Mouse (Mus musculus) stomach, postnatal 0 days (tissue): ENCODE measurements at regions not wholly inside any gene's neighbourhood (a gene's known extent, or its start where the extent isn't known, plus 50 kb on each side); places are given as distances from the start of the nearest gene placed in this dataset.

Experiments used
- ATAC-seq: fragments of 200-750 bp; cut with Nextera tagmentation; 2 replicates; pipeline ENCODE4 v1.8.0; 2017; ENCODE audit not compliant: low FRiP score, low TSS enrichment
- DNase-seq: peaks from one replicate; pipeline ENCODE4 v3.0.0-alpha.2; 2016; ENCODE audit warnings: low spot score
- H3K27ac ChIP-seq: fragments of 300-500 bp; sonication (generic); replicated peaks from 2 replicates; pipeline ENCODE4 v1.5.1; 2014; ENCODE audit warnings: mild to moderate bottlenecking, control low read depth
- H3K27me3 ChIP-seq: fragments of 300-500 bp; sonication (generic); 2 replicates; pipeline ENCODE4 v1.6.1; 2014; ENCODE audit warnings: low read length; ENCODE audit not compliant: control insufficient read depth, insufficient read depth
- H3K36me3 ChIP-seq: fragments of 300-500 bp; sonication (generic); 2 replicates; pipeline ENCODE4 v1.6.1; 2014; ENCODE audit warnings: low read length, mixed read lengths; ENCODE audit not compliant: control insufficient read depth, insufficient read depth
- H3K4me1 ChIP-seq: fragments of 300-500 bp; sonication (generic); replicated peaks from 2 replicates; pipeline ENCODE4 v1.6.1; 2014; ENCODE audit warnings: antibody characterized with exemption; ENCODE audit not compliant: control insufficient read depth, insufficient read depth
- H3K4me2 ChIP-seq: fragments of 300-500 bp; sonication (generic); replicated peaks from 2 replicates; pipeline ENCODE4 v1.6.1; 2014; ENCODE audit warnings: low read depth, mild to moderate bottlenecking, control low read depth, moderate library complexity
- H3K4me3 ChIP-seq: fragments of 300-500 bp; sonication (generic); 2 replicates; pipeline ENCODE4 v1.5.1; 2014; ENCODE audit warnings: low read depth, low read length, control low read depth
- H3K9ac ChIP-seq: fragments of 300-500 bp; sonication (generic); 2 replicates; pipeline ENCODE4 v1.6.1; 2014; ENCODE audit warnings: mild to moderate bottlenecking, low read length, control low read depth, mixed read lengths
- H3K9me3 ChIP-seq: fragments of 300-500 bp; sonication (generic); 2 replicates; pipeline ENCODE4 v1.6.1; 2016; ENCODE audit warnings: low read length; ENCODE audit not compliant: control insufficient read depth
- CTCF ChIP-seq: IDR thresholded peaks from 2 replicates; pipeline ENCODE4 v1.5.1; 2016; ENCODE audit warnings: antibody characterized with exemption, low read depth, mild to moderate bottlenecking, moderate library complexity
- EP300 ChIP-seq: optimal IDR thresholded peaks from 2 replicates; pipeline ENCODE3; 2016; ENCODE audit warnings: antibody characterized with exemption
- WGBS: fragments of 180-500 bp; shearing (Covaris S2); extraction: QIAGEN DNeasy Blood & Tissue Kit; methylation state at CpG from one replicate; pipeline ENCODE4 v1.1.7; 2014; 5-methylcytosine and 5-hydroxymethylcytosine counted together

DNA sequence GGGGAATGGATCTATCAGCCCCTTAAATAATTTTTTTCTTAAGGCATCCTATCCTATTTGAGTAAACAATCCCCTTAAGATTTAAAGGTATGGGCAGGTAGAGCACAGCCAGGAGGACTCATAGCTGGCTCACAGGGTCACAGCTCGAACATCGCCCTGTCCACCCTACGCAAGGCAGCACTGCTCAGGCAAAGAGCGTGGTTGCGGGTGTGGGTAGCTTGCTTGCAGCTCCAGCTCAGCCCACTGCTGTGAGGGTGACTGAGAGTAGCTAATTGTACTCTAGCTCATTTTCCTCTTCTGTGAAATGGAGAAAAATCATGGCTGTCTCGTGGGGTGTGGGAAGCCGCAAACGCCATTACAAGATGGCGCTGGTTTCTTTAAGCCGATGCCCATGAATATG, 350.1 kb upstream of the Jmjd1c start:
- 95% methylated on average over 10 of the region's 10 CpGs for WGBS
- Histone ChIP-seq H3K9ac (no peak overlapping the region), H3K4me1 (no peaks in the 10 kb centered on the region), H3K4me2 (no peak overlapping the region), H3K4me3 (no peak overlapping the region), H3K27ac (no peak overlapping the region), H3K9me3 (no peaks in the 10 kb centered on the region), H3K36me3 (no peaks in the 10 kb centered on the region), H3K27me3 (no peaks in the 10 kb centered on the region)
- ATAC-seq (no peak), DNase-seq (no peak)
- TF ChIP-seq CTCF (no peak), EP300 (no peak)

GRCm38 (mm10) chr10:66752237-66752810, 343.6 kb upstream of the Jmjd1c start:
- Histone ChIP-seq H3K4me2 (no peak overlapping the region), H3K9ac (no peak overlapping the region), H3K27me3 (no peaks in the 10 kb centered on the region), H3K36me3 (no peaks in the 10 kb centered on the region), H3K4me3 (no peak overlapping the region), H3K27ac (no peak overlapping the region), H3K9me3 (no peaks in the 10 kb centered on the region), H3K4me1 (no peaks in the 10 kb centered on the region)
- ATAC-seq: no peak
- no peak for DNase-seq
- WGBS: 71% methylated on average over 7 of the region's 7 CpGs
- no peak for TF ChIP-seq EP300
- TF ChIP-seq CTCF: no peak

DNA sequence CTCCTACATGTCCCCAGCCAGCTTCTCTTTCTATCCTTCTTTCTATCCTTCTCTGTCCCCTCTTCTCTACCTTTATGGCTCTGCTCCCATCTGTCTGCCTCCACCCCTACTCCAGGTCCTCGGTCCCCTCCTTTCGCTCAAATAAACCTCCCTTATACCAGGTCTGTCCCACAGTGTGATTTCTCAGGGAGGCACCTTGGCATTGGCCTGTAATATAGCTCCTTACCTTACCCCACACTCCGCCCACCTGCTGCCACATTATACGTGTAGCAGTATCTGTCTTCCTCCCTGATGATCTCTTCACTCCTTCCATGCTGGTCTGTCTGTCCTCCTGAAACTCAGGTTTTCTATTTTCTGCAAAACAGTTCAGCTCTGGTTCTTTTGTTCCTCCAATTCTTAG, 339.1 kb upstream of the Jmjd1c start:
- no peak for TF ChIP-seq CTCF
- no peak for TF ChIP-seq EP300
- Histone ChIP-seq H3K9ac (no peak overlapping the region), H3K27ac (no peak overlapping the region), H3K9me3 (no peaks in the 10 kb centered on the region), H3K36me3 (no peaks in the 10 kb centered on the region), H3K27me3 (no peaks in the 10 kb centered on the region), H3K4me1 (no peaks in the 10 kb centered on the region), H3K4me3 (no peak overlapping the region), H3K4me2 (no peak overlapping the region)
- DNase-seq: no peak
- no peak for ATAC-seq
- 83% methylated on average over 4 of the region's 4 CpGs for WGBS

- DNase-seq (no peak), ATAC-seq (no peak)
- H3K4me1 ChIP-seq: no peaks in the 10 kb centered on the region
- H3K27ac ChIP-seq: no peak overlapping the region
- TF ChIP-seq EP300: no peak
- H3K9me3 ChIP-seq: peaks cover 5% of the 10 kb centered on the region; the same call in 1 of the 2 replicates
- no peaks in the 10 kb centered on the region for H3K36me3 ChIP-seq
- H3K4me3 ChIP-seq: no peak overlapping the region
- H3K4me2 ChIP-seq: no peak overlapping the region
- WGBS: 43% methylated on average over 21 of the region's 21 CpGs
- H3K27me3 ChIP-seq: no peaks in the 10 kb centered on the region
- no peak overlapping the region for H3K9ac ChIP-seq
These were observed 325.5 kb upstream of the Jmjd1c start for GRCm38 (mm10) chr10:66770161-66771030.

GRCm38 (mm10) chr10:66780335-66781170, 315.4 kb upstream of the Jmjd1c start:
- no peaks in the 10 kb centered on the region for H3K27me3 ChIP-seq
- TF ChIP-seq CTCF: no peak
- TF ChIP-seq EP300: no peak
- ATAC-seq (no peak), DNase-seq (no peak)
- H3K4me3 ChIP-seq: no peak overlapping the region
- H3K27ac ChIP-seq: no peak overlapping the region
- no peaks in the 10 kb centered on the region for H3K36me3 ChIP-seq
- H3K4me1 ChIP-seq: no peaks in the 10 kb centered on the region
- 58% methylated on average over 11 of the region's 11 CpGs for WGBS
- no peak overlapping the region for H3K4me2 ChIP-seq
- no peak overlapping the region for H3K9ac ChIP-seq
- H3K9me3 ChIP-seq: no peaks in the 10 kb centered on the region

GRCm38 (mm10) chr10:66781171-66781510, 314.8 kb upstream of the Jmjd1c start:
- TF ChIP-seq CTCF: no peak
- TF ChIP-seq EP300: no peak
- Histone ChIP-seq H3K9ac (no peak overlapping the region), H3K4me3 (no peak overlapping the region), H3K4me2 (no peak overlapping the region), H3K4me1 (no peaks in the 10 kb centered on the region), H3K36me3 (no peaks in the 10 kb centered on the region), H3K27ac (no peak overlapping the region), H3K9me3 (no peaks in the 10 kb centered on the region), H3K27me3 (no peaks in the 10 kb centered on the region)
- ATAC-seq: no peak
- 40% methylated on average over 1 of the region's 1 CpGs for WGBS
- no peak for DNase-seq
